In the genomic region with DNA sequence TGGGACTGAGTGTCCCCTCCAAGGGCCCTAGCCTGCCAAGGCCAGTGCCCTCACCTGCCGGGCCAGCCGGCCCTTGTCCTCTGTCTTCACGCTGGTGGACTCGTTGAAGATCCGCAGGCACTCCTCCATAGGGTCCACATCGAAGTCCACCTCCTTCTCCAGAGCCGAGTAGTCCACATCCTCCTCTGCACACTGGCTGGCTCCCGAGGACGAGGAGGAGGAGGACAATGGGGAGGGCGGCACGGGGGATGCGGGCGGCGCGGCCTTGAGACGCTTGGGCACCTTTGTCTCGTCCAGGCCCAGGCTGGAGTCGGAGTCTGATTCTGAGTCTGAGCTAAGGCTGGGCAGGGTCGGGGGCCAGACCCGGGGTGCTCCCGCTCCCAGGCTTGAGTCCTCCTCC, we compare ENCODE assay signal across 10 mouse cellular contexts. TPM values are rescaled to one million over a fixed set of nuclear protein-coding genes. Genes with fewer than 3 reads are reported as not detected.
"Had no signal": no experiment of that assay in that cellular context is flagged by ENCODE, and none has a peak within 500 bp of the region (broad histone marks: within the 10 kb centered on the region; RNA-seq: fewer than 3 reads in every experiment).

No protein-coding gene starts in this region.

- H3K4me3 ChIP-seq: limb, embryonic 10.5 days; liver, embryonic 15.5 days; midbrain, embryonic 15.5 days; neural tube, embryonic 12.5 days had no signal

- H3K4me1 ChIP-seq: limb, embryonic 10.5 days; neural tube, embryonic 12.5 days had no signal

- DNase-seq: kidney, adult 11 months had no signal

- H3K9ac ChIP-seq: liver, embryonic 15.5 days; midbrain, embryonic 15.5 days had no signal

- H3K27ac ChIP-seq: limb, embryonic 10.5 days; midbrain, embryonic 15.5 days; neural tube, embryonic 12.5 days; stomach, postnatal 0 days had no signal

- H3K27me3 ChIP-seq: liver, embryonic 15.5 days; midbrain, embryonic 15.5 days; neural tube, embryonic 12.5 days had no signal

- H3K4me2 ChIP-seq: liver, embryonic 11.5 days; liver, embryonic 15.5 days; midbrain, embryonic 15.5 days; neural tube, embryonic 12.5 days had no signal

- H3K9me3 ChIP-seq: limb, embryonic 10.5 days; liver, embryonic 15.5 days; midbrain, embryonic 15.5 days; neural tube, embryonic 12.5 days had no signal

RNA-seq across cellular contexts. Expression of a gene that starts 10.4 kb away (rescaled TPM):
- total RNA-seq: megakaryocyte progenitor cell, adult 5-6 weeks had no signal
- polyA plus RNA-seq: large intestine, adult 2 months; liver, embryonic 15.5 days; thymus, postnatal 0 days had no signal
